Mouse (Mus musculus) intestine, embryonic 15.5 days (tissue): ENCODE data around the gene Rnf183. TPM values are rescaled to one million over a fixed set of nuclear protein-coding genes. Genes with fewer than 3 reads are reported as not detected.

Experiments used
- ATAC-seq: fragments of 200-750 bp; cut with Nextera tagmentation; 2 replicates; pipeline ENCODE4 v1.8.0; 2017; ENCODE audit warnings: moderate TSS enrichment, moderate library complexity
- H3K27ac ChIP-seq: fragments of 300-500 bp; sonication (generic); 2 replicates; pipeline ENCODE4 v1.5.1; 2015; ENCODE audit warnings: mild to moderate bottlenecking, inconsistent platforms
- H3K27me3 ChIP-seq: fragments of 300-500 bp; sonication (generic); replicated peaks from 2 replicates; pipeline ENCODE4 v1.6.1; 2015; ENCODE audit warnings: inconsistent platforms
- H3K36me3 ChIP-seq: fragments of 300-500 bp; sonication (generic); 2 replicates; pipeline ENCODE4 v1.6.1; 2015; ENCODE audit warnings: inconsistent platforms
- H3K4me1 ChIP-seq: fragments of 300-500 bp; sonication (generic); replicated peaks from 2 replicates; pipeline ENCODE4 v1.6.1; 2015; ENCODE audit warnings: inconsistent platforms
- H3K4me2 ChIP-seq: fragments of 300-500 bp; sonication (generic); replicated peaks from 2 replicates; pipeline ENCODE4 v1.6.1; 2015; ENCODE audit warnings: mild to moderate bottlenecking, inconsistent platforms
- H3K4me3 ChIP-seq: fragments of 300-500 bp; sonication (generic); replicated peaks from 2 replicates; pipeline ENCODE4 v1.5.1; 2015; ENCODE audit warnings: inconsistent platforms
- H3K9ac ChIP-seq: fragments of 300-500 bp; sonication (generic); 2 replicates; pipeline ENCODE4 v1.6.1; 2015; ENCODE audit warnings: inconsistent platforms
- H3K9me3 ChIP-seq: fragments of 300-500 bp; sonication (generic); 2 replicates; pipeline ENCODE4 v1.6.1; 2016; ENCODE audit warnings: inconsistent platforms
- WGBS: fragments of 180-500 bp; shearing (Covaris S2); methylation state at CpG from one replicate; pipeline ENCODE4 v1.1.7; 2015; 5-methylcytosine and 5-hydroxymethylcytosine counted together
- polyA plus RNA-seq: library from polyadenylated mRNA; unstranded; fragments of >200 nt; fragmentation: Nextera tagmentation; extraction: Ambion mirVana; gene quantifications from 2 replicates; pipeline ENCODE4 v1.2.1, GENCODE M21; 2015

Gene Rnf183
- polyA plus RNA-seq, 1 experiment from 2014 or later, result not detected

DNA sequence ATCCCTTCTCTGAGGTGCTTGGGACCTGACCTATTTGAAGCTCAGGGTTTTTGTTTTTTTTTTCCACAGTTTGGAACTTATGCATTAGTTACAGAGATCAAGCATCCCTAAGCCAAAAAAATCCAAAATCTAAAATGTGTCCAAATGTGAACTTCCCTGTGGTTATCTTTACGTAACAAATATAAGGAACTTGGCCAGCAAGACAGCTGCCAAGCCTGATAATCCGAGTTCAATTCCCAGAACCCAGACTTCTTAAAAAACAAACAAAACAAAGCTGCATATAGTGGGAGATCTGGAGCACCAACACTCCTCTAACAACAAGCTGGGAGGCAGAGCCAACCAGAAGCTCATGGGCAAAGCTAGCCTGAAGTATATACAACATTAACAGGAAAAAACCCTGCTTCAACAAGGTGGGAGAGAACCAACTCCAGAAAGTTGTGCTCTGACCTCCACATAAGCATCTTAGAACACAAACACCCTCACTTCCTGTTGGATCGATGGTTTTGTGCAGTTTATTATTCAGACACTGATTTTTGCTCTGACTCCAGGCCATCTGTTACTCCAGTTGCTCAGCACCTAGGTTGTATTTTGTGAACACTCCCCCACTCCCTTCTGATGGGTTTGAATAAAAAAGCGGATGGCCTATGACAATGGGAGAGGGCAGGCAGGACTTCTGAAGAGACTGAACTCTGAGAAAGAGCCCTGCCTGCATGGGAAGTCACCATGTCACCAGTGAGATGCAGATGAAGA is 37.3 kb downstream of the Rnf183 start:
- no peak for ATAC-seq
- H3K4me3 ChIP-seq, result no peak overlapping the region
- no peak overlapping the region for H3K9ac ChIP-seq
- H3K27me3 ChIP-seq, result no peaks in the 10 kb centered on the region
- H3K9me3 ChIP-seq, result no peaks in the 10 kb centered on the region
- no peak overlapping the region for H3K27ac ChIP-seq
- peaks cover 28% of the 10 kb centered on the region for H3K36me3 ChIP-seq
- WGBS, result 88% methylated on average over 4 of the region's 4 CpGs
- no peak overlapping the region for H3K4me2 ChIP-seq
- H3K4me1 ChIP-seq, result no peaks in the 10 kb centered on the region

DNA sequence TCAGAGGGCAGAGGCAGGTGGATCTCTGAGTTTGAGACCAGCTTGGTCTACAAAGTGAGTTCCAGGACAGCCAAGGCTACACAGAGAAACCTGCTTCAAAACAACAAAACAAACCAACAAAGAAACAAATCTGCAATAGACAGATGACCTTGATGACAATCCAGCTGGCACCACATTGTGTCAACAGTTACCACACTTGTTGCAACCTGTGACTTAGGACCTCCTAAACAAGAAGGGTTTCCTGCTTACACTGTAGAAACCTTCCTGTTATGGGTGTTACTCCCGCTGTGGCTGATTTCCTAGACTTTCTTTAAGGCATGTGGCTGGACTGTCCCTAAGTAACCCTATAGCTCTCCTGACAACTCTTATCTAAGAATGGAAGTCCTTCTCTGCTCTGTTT is 39.2 kb downstream of the Rnf183 start:
- 89% methylated on average over 1 of the region's 1 CpGs for WGBS
- no peaks in the 10 kb centered on the region for H3K9me3 ChIP-seq
- H3K27ac ChIP-seq, result no peak overlapping the region
- H3K27me3 ChIP-seq, result no peaks in the 10 kb centered on the region
- peaks cover 20% of the 10 kb centered on the region for H3K36me3 ChIP-seq
- no peak overlapping the region for H3K9ac ChIP-seq
- no peak overlapping the region for H3K4me3 ChIP-seq
- no peaks in the 10 kb centered on the region for H3K4me1 ChIP-seq
- H3K4me2 ChIP-seq, result no peak overlapping the region
- no peak for ATAC-seq

DNA sequence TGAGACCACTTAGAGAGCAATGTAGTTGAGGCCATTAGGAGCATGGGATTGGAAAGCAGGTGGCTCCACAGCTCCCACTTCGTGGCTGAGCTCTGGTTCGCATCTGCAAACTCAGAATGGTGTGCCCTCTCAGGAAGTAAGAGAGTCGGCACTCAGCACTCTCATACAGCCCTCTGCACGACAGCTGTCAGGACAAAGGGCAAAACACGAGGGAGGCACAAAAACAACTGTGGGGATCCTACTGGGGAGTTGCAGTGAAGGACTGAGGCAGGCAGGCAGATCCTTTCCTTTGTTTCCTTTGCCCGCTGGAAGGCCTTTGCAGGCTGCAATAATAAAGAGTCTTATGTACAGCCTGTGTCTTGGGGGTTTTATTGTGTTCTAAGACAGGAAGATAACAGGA is 41.6 kb downstream of the Rnf183 start:
- peak; percentile 7; the same call in 1 of the 2 replicates for ATAC-seq

DNA sequence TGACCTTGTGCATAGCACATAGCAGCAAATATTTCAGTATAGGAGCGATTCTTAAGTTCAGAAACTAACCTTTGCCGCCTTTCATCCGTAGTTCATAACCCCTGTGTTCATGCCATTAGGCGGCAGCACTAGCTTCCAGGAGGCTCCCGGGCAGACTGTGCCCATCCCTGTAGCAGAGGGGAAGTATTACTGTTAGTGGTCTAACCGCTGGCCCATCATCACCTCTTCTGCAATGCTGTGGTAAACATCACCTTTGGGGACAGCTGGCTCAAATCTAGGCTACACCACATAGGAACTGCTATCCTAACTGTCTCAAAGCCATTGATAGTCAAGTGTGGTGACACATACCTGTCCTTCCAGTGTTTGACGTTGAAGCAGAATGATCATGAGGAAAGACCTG is 43.2 kb downstream of the Rnf183 start:
- Histone ChIP-seq H3K9me3 (no peaks in the 10 kb centered on the region), H3K9ac (no peak overlapping the region), H3K36me3 (peaks cover 19% of the 10 kb centered on the region), H3K4me2 (no peak overlapping the region), H3K27ac (no peak overlapping the region), H3K4me1 (no peaks in the 10 kb centered on the region), H3K27me3 (no peaks in the 10 kb centered on the region), H3K4me3 (no peak overlapping the region)
- 84% methylated on average over 7 of the region's 7 CpGs for WGBS
- ATAC-seq, result no peak

More for the DNA sequence above, 41.6 kb downstream of the Rnf183 start:
- Histone ChIP-seq H3K9ac (no peak overlapping the region), H3K27me3 (no peaks in the 10 kb centered on the region), H3K36me3 (peaks cover 24% of the 10 kb centered on the region), H3K27ac (no peak overlapping the region), H3K4me2 (no peak overlapping the region), H3K9me3 (no peaks in the 10 kb centered on the region), H3K4me3 (no peak overlapping the region), H3K4me1 (no peaks in the 10 kb centered on the region)
- WGBS, result 67% methylated on average over 6 of the region's 6 CpGs

DNA sequence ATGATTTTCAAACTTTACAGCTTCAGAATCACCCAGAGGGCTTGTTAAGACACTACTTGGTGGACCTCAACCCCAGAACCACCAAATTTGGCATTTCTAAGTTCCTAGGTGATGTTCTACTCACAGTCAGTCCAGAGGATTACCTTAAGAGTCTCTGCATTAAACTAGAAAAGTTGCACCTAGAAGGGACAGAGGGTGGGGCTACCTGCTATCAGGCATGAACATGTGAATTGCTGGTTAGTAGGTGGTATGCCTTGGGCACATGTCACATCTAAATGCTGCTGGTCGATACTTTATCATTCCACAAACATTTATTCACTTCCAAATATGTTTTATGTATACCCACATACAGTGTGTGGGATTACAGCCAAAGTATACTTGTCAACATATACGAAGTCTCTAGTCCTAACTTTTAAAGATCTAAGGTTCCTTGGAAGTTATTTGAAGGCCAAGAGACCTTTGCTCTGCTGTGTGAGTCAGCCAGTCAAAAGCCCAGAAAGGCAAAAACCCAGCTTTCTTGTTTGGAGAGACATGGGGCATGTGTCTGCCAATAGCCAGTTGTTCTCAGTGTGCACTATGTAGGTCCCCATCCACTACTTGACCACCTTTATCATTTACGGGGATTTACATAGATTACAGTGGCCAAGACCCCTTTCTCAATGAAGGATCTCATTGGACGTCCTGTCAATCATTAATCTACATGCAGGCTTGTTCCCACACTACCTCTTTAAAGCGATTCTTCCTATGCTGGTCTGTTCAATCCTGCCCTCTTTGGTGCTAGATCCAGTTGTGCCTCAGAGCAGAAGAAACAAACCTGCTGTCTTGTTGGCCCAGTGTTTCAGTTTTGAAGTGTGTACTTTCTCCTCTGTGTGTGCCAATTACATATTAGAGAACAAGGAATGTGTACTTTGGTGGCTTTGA is 45.2 kb downstream of the Rnf183 start:
- H3K9ac ChIP-seq, result no peak overlapping the region
- no peaks in the 10 kb centered on the region for H3K4me1 ChIP-seq
- H3K4me3 ChIP-seq, result no peak overlapping the region
- H3K4me2 ChIP-seq, result no peak overlapping the region
- H3K27me3 ChIP-seq, result no peaks in the 10 kb centered on the region
- peak; percentile 78 for ATAC-seq
- WGBS, result 72% methylated on average over 5 of the region's 5 CpGs
- peaks cover 9% of the 10 kb centered on the region; the same call in 1 of the 2 replicates for H3K36me3 ChIP-seq
- H3K9me3 ChIP-seq, result no peaks in the 10 kb centered on the region
- H3K27ac ChIP-seq, result no peak overlapping the region; the same call in 1 of the 2 replicates

DNA sequence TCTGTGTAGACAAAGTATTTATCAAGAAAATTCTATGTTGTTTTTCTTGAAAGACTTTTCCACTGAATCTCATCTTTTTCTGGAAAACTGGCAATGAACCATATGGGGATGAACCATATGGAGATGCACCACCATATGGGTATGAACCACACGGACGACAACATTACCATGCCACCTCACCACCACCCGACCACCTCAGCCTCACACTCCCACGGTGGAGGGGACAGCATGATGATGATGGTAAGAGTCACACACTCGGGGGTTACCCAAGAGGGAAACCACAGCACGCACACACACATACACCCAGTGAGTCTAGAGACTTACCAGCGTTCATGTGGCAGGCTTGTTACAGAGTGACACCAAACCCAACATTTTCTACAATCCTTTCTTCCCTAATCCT is 49.6 kb downstream of the Rnf183 start:
- Histone ChIP-seq H3K36me3 (peaks cover 7% of the 10 kb centered on the region; the same call in 1 of the 2 replicates), H3K4me2 (no peak overlapping the region), H3K27me3 (no peaks in the 10 kb centered on the region), H3K4me3 (no peak overlapping the region), H3K4me1 (0 out of 2 replicates have a peak, but pooled peaks cover 3% of the 10 kb centered on the region), H3K9me3 (no peaks in the 10 kb centered on the region), H3K9ac (no peak overlapping the region), H3K27ac (no peak overlapping the region)
- no peak for ATAC-seq
- WGBS, result 95% methylated on average over 7 of the region's 7 CpGs

DNA sequence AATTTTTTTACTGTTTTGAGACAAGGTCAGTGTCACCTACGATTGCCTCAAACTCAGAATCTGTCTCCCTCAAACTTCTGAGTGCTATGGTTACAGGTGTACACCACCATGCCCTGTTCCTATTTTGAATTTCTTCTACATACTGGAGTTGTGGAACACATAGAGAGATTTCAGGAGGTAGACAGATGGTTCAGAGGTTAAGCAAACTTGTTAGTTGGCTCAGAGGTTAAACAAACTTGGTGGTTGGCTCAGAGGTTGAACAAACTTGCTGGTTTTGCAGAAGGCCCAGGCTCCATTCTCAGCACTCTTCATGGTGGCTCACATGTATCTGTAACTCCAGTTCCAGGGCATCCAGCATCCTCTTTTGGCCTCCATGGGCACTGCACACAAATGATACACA is 50.9 kb downstream of the Rnf183 start:
- H3K4me3 ChIP-seq, result no peak overlapping the region
- H3K9me3 ChIP-seq, result no peaks in the 10 kb centered on the region
- H3K27me3 ChIP-seq, result no peaks in the 10 kb centered on the region
- 0 out of 2 replicates have a peak, but pooled peaks cover 3% of the 10 kb centered on the region for H3K4me1 ChIP-seq
- H3K4me2 ChIP-seq, result no peak overlapping the region
- no peak for ATAC-seq
- H3K36me3 ChIP-seq, result 0 out of 2 replicates have a peak, but pooled peaks cover 6% of the 10 kb centered on the region
- 58% methylated on average over 1 of the region's 1 CpGs for WGBS
- H3K27ac ChIP-seq, result no peak overlapping the region
- no peak overlapping the region for H3K9ac ChIP-seq

DNA sequence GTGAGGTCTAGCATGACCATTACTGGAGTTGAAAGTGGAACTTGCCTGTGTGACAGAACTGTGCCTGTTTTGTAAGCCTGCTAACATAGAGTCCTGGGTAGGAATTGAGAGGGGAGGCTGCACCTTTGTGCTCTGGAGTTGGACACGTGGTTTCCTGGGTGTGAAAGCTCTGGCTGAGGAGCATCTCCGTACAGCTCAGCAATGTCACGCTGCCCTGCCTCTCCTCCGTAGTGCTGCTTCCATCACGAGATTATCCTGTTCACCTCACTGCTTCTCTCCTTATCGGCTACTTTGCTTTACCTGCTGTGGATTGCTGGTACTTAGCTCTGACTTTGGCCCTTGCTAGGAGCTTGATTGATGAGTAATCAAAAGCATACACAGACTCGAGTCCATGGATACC is 51.3 kb downstream of the Rnf183 start:
- Histone ChIP-seq H3K27me3 (no peaks in the 10 kb centered on the region), H3K9me3 (no peaks in the 10 kb centered on the region), H3K36me3 (0 out of 2 replicates have a peak, but pooled peaks cover 5% of the 10 kb centered on the region), H3K4me1 (0 out of 2 replicates have a peak, but pooled peaks cover 3% of the 10 kb centered on the region), H3K4me3 (no peak overlapping the region), H3K9ac (no peak overlapping the region), H3K27ac (no peak overlapping the region), H3K4me2 (no peak overlapping the region)
- 57% methylated on average over 7 of the region's 7 CpGs for WGBS
- ATAC-seq, result peak; percentile 68

DNA sequence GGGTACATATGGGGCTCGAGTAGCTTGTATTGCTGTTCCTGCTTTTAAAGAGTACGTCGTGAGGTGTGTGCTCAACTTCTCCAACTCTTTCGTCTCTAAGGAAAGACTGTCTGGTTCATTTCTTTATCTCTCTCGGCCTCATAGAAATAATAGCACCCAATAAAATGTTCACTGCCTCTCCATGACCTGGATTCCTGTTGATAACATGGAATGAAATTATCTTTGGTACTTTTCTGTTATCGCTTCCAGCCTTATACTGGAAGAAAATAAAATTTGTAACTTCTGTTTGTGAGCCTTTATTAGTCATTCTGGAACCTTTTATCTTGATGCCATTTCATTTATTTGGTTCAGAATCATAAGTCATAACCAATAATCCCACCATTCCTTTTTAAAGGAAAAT is 51.8 kb downstream of the Rnf183 start:
- 71% methylated on average over 6 of the region's 6 CpGs for WGBS
- H3K4me2 ChIP-seq, result no peak overlapping the region
- ATAC-seq, result no peak
- no peak overlapping the region for H3K4me3 ChIP-seq
- H3K27me3 ChIP-seq, result no peaks in the 10 kb centered on the region
- H3K4me1 ChIP-seq, result 0 out of 2 replicates have a peak, but pooled peaks cover 3% of the 10 kb centered on the region
- H3K9me3 ChIP-seq, result no peaks in the 10 kb centered on the region
- H3K9ac ChIP-seq, result no peak overlapping the region
- H3K36me3 ChIP-seq, result no peaks in the 10 kb centered on the region
- 0 out of 2 replicates have a peak overlapping the region, but pooled peaks have one; percentile 3 for H3K27ac ChIP-seq

DNA sequence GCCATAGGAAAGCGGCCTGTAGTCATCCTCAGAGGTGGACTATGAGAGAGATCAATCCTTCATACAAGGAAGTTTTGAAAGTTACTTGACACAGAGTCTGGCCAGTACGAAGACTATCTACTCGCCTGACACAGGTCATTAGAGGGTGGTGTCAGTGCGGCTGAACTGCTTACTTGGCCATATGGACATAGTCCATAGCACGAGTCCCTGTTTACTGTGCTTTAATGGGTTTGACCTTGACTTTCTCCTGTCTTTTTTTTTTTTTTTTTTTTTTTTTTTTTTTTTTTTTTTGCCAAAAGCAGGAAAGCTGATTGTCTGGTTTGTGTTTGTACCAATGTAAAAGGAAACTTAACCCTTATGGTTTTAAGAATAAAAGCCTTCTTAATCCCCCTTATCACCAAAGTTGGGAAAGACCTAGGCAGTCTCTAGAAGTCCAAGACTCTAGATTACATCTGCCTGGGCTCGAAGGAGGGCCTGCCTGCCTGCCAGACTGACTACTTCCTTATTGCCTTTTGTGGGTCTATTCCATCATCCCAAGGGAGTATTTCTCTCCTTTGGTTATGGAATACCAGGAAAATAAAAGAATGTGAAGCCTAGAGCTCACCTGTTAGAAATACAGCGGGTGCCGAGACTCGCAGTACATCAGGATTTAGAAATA is 55.2 kb downstream of the Rnf183 start:
- WGBS, result 53% methylated on average over 9 of the region's 9 CpGs
- H3K9ac ChIP-seq, result no peak overlapping the region
- no peak overlapping the region for H3K4me2 ChIP-seq
- no peak overlapping the region for H3K4me3 ChIP-seq
- H3K36me3 ChIP-seq, result no peaks in the 10 kb centered on the region
- no peaks in the 10 kb centered on the region for H3K27me3 ChIP-seq
- H3K27ac ChIP-seq, result no peak overlapping the region
- H3K4me1 ChIP-seq, result 0 out of 2 replicates have a peak, but pooled peaks cover 3% of the 10 kb centered on the region
- peak; percentile 60 for ATAC-seq
- no peaks in the 10 kb centered on the region for H3K9me3 ChIP-seq
